Mouse (Mus musculus) ES-Bruce4 (cell line): ENCODE data around the gene Gpr12. TPM values are rescaled to one million over a fixed set of nuclear protein-coding genes. Genes with fewer than 3 reads are reported as not detected.
A peak's percentile ranks its signal among the peaks of the same experiment; 100 is the strongest.

Experiments used
- H3K27ac ChIP-seq: 2 replicates; pipeline ENCODE4 v1.5.1; 2012; ENCODE audit warnings: low read length, inconsistent platforms; ENCODE audit not compliant: insufficient read depth
- H3K27me3 ChIP-seq: 2 replicates; pipeline ENCODE4 v1.6.1; 2012; ENCODE audit warnings: mild to moderate bottlenecking, low read length, inconsistent platforms; ENCODE audit not compliant: control insufficient read depth, poor library complexity, insufficient read depth, severe bottlenecking
- H3K36me3 ChIP-seq: 2 replicates; pipeline ENCODE4 v1.6.1; 2012; ENCODE audit warnings: inconsistent platforms, mild to moderate bottlenecking, low read length, moderate library complexity; ENCODE audit not compliant: control insufficient read depth, poor library complexity, insufficient read depth, severe bottlenecking
- H3K4me1 ChIP-seq: one replicate; pipeline ENCODE4 v1.8.1; 2011; ENCODE audit warnings: low read length; ENCODE audit not compliant: control insufficient read depth, insufficient read depth
- H3K4me3 ChIP-seq: 2 replicates; pipeline ENCODE4 v1.5.1; 2011; ENCODE audit warnings: low read depth, mild to moderate bottlenecking, low read length
- H3K9ac ChIP-seq: 2 replicates; pipeline ENCODE4 v1.6.1; 2012; ENCODE audit warnings: low read depth, mild to moderate bottlenecking, inconsistent platforms; ENCODE audit not compliant: poor library complexity, severe bottlenecking
- H3K9me3 ChIP-seq: replicated peaks from 2 replicates; pipeline ENCODE4 v1.6.1; 2012; ENCODE audit warnings: mild to moderate bottlenecking, low read length, inconsistent platforms; ENCODE audit not compliant: control insufficient read depth, poor library complexity, insufficient read depth, severe bottlenecking
- CTCF ChIP-seq: IDR thresholded peaks from one replicate; pipeline ENCODE4 v1.8.1; 2011; ENCODE audit warnings: low read depth, low read length
- EP300 ChIP-seq: IDR thresholded peaks from 2 replicates; pipeline ENCODE4 v1.6.1; 2011; ENCODE audit warnings: low read depth, low read length; ENCODE audit not compliant: insufficient read depth
- POLR2A ChIP-seq: IDR thresholded peaks from one replicate; pipeline ENCODE4 v1.8.1; 2011; ENCODE audit warnings: low read length; ENCODE audit not compliant: insufficient read depth
- polyA plus RNA-seq: library from polyadenylated mRNA; stranded (reverse); fragments of >200 nt; gene quantifications from 2 replicates; pipeline ENCODE4 v1.2.4, GENCODE M21; 2011; ENCODE audit warnings: low read depth; ENCODE audit not compliant: missing spikeins, insufficient read depth, insufficient read length

The Gpr12 gene
- not detected in 2 replicates for polyA plus RNA-seq

DNA sequence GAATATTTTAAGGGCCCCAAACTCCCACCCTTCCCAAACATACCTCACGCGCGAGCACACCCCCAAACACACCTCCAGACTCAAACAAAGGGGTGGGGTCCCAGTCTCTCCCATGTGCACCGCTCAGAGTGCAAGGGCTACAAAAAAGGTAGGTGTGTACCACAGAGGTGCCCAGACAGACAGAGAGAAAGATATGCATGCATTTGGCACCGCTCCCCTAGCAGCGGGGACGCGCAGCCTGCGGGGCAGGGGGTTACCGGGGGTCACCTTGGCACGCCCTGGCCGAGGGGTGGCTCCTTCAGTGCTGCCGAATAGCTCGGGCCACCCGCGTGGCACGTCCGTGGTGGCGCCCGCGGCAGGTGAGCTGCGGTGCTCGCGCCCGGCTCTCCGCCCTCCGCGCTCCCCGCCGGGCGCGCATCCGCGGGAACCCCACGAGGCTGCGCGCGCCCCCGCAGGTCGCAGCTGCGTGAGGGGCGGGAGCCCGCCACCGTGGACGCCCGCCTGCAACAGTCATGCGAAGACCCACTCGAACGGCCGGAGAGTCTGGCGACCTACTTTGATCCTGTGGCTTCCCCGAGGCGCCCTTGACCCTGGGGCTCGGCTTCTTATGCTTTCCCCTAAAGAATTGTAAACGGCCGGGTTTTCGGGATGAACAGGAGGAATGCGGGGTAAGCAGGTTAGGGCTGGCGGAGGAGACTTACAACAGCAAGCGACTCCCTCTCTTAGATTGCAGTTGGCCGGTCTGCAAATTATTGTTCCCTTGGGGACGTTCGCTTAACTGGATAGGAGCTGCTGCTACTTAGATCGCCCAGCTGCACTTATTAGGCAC is at the start of gene Gpr12:
TSS of gene Gpr12 (minus strand) at position 762 of the 829 bp plus-strand sequence.
- H3K4me3 ChIP-seq, result peak within 1 kb of the TSS; percentile 59
- H3K27ac ChIP-seq, result no peak within 1 kb of the TSS
- no peaks in the 10 kb centered on the region for H3K27me3 ChIP-seq

DNA sequence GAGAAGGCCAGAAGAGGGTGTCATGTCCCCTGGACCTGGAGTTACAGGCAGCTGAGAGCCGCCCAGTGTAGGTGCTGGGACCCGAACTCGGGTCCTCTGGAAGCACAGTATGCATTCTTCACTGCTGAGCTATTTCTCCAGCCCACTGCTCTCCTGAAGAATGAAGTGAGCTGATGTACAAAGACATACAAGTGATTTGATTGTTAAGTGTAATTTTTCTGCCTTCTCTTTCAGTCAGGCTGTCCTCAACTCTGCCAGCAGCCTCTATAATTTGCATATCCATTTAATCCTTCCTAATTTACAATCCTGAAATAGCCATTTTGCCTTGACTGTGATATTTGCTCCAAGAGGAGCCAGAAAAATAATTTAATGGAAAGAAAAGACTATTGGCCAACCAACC is 46.6 kb upstream of the Gpr12 start:
- H3K4me1 ChIP-seq, result no peaks in the 10 kb centered on the region
- no peak overlapping the region for H3K27ac ChIP-seq
- H3K9ac ChIP-seq, result no peak overlapping the region
- H3K27me3 ChIP-seq, result no peaks in the 10 kb centered on the region
- H3K36me3 ChIP-seq, result no peaks in the 10 kb centered on the region
- TF ChIP-seq EP300, result no peak
- TF ChIP-seq CTCF, result no peak
- no peak for TF ChIP-seq POLR2A
- H3K9me3 ChIP-seq, result no peaks in the 10 kb centered on the region
- H3K4me3 ChIP-seq, result no peak overlapping the region

More for the DNA sequence above, at the start of gene Gpr12:
- peak within 1 kb of the TSS; percentile 28 for H3K9ac ChIP-seq
- H3K9me3 ChIP-seq, result no peaks in the 10 kb centered on the region
- no peak for TF ChIP-seq CTCF
- no peak for TF ChIP-seq POLR2A
- no peak for TF ChIP-seq EP300
- no peaks in the 10 kb centered on the region for H3K4me1 ChIP-seq
- no peaks in the 10 kb centered on the region for H3K36me3 ChIP-seq

DNA sequence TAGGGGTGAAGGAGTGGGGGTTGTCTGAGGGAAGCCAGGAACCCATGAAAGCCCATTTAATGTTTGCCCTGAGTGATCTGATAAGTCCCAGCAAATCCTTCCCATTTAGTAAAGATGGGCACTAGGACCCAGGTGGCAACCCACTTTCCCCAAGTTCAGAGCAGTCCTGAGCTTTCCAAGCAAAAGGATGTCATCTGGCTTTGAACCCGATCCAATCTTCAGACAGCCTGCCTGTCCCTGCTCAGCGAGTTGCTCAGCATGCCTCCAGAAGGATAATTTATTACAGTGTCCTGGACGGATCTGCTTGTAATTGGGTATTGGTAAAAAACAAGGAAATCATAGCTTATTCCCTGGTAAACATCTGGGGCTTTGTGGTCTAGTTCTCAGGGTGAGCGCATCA is 45.9 kb upstream of the Gpr12 start:
- Histone ChIP-seq H3K4me3 (no peak overlapping the region), H3K27me3 (no peaks in the 10 kb centered on the region), H3K9ac (no peak overlapping the region), H3K9me3 (no peaks in the 10 kb centered on the region), H3K4me1 (no peaks in the 10 kb centered on the region), H3K27ac (no peak overlapping the region), H3K36me3 (no peaks in the 10 kb centered on the region)
- TF ChIP-seq POLR2A (no peak), CTCF (no peak), EP300 (no peak)

DNA sequence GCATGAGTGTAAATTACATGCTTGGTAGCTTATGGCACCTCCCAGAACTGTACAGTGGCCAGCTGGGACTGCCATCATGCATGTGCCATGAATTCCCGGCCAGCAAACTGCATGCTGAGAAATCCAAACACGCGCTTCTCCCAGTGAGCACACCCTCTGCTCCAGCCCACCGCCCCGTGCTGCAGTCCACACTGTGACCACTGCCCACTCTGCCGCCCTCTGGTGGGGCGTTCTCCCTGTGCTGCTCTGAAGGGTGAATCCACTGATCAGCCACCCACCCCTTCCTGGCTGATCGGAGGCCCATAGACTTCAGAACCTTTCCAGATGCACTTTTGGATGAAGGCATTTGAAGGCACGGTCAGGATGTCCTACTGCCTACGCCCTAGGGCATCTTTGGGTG is 44.6 kb upstream of the Gpr12 start:
- H3K36me3 ChIP-seq, result no peaks in the 10 kb centered on the region
- TF ChIP-seq CTCF (peak; percentile 24), EP300 (no peak)

DNA sequence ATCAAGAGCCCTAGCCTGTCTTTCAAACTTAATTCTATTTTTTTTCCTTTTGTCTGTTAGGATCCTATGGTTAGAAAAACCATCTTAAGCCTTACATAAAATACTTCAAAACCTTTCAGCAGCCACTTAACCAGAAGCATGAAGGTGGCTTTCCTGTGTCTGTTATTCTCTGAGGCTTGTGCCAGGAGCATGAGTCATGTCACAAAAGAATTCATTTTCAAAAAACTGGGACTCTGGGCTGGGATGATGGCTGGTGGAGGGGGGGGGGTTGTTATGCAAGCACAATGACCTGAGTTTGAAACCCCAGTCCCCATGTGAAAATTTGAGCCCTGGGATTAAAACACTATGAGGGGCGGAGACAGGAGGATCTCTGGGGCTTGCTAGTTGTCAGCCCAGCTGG is 43.8 kb upstream of the Gpr12 start:
- no peaks in the 10 kb centered on the region for H3K4me1 ChIP-seq
- H3K9ac ChIP-seq, result no peak overlapping the region
- H3K27me3 ChIP-seq, result no peaks in the 10 kb centered on the region
- no peak overlapping the region for H3K27ac ChIP-seq
- TF ChIP-seq EP300, result no peak
- no peak for TF ChIP-seq CTCF
- TF ChIP-seq POLR2A, result no peak
- H3K36me3 ChIP-seq, result no peaks in the 10 kb centered on the region
- H3K9me3 ChIP-seq, result no peaks in the 10 kb centered on the region
- no peak overlapping the region for H3K4me3 ChIP-seq

More for the DNA sequence above, 44.6 kb upstream of the Gpr12 start:
- Histone ChIP-seq H3K27ac (no peak overlapping the region), H3K27me3 (no peaks in the 10 kb centered on the region), H3K9ac (no peak overlapping the region), H3K4me1 (no peaks in the 10 kb centered on the region), H3K4me3 (no peak overlapping the region), H3K9me3 (no peaks in the 10 kb centered on the region)

DNA sequence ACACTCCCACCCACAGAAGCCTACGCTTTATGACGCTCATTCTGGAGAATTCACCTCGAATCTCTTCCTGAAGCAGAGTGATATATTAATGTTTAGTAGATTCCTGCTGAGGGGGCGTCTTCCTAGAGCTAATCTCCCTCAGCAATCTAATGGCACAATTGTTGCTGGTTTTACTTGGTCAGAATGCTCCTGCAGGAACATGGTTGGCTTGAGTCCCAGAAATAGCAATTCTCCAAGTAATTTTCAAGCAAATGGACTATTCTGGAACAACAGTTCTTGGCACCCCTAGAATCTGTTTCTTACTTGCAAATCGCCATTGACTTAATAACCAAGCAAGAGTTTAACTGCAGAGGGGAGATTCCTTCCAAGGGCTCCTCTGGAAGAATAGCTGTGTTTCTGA is 42.9 kb upstream of the Gpr12 start:
- Histone ChIP-seq H3K9me3 (no peaks in the 10 kb centered on the region), H3K27ac (no peak overlapping the region), H3K36me3 (no peaks in the 10 kb centered on the region), H3K4me3 (no peak overlapping the region), H3K4me1 (no peaks in the 10 kb centered on the region), H3K27me3 (no peaks in the 10 kb centered on the region), H3K9ac (no peak overlapping the region)
- no peak for TF ChIP-seq EP300
- TF ChIP-seq POLR2A, result no peak
- no peak for TF ChIP-seq CTCF
